Mouse (Mus musculus) heart, embryonic 16.5 days (tissue): ENCODE results near the gene Zbtb9. TPM values are rescaled to one million over a fixed set of nuclear protein-coding genes. Genes with fewer than 3 reads are reported as not detected.
A peak's percentile ranks its signal among the peaks of the same experiment; 100 is the strongest.

ENCODE experiments used
- ATAC-seq: fragments of 200-750 bp; cut with Nextera tagmentation; replicated peaks from 2 replicates; pipeline ENCODE4 v1.8.0; 2017; ENCODE audit warnings: moderate number of reproducible peaks; ENCODE audit not compliant: insufficient read depth, low FRiP score; ENCODE audit errors: extremely low read depth
- H3K27ac ChIP-seq: fragments of 300-500 bp; sonication (generic); 2 replicates; pipeline ENCODE4 v1.5.1; 2014; ENCODE audit warnings: mild to moderate bottlenecking, low read length, control low read depth, moderate library complexity
- H3K27me3 ChIP-seq: fragments of 300-500 bp; sonication (generic); 2 replicates; pipeline ENCODE4 v1.6.1; 2014; ENCODE audit warnings: low read length, mixed read lengths; ENCODE audit not compliant: control insufficient read depth, insufficient read depth
- H3K36me3 ChIP-seq: fragments of 300-500 bp; sonication (generic); 2 replicates; pipeline ENCODE4 v1.6.1; 2014; ENCODE audit not compliant: control insufficient read depth, insufficient read depth
- H3K4me1 ChIP-seq: fragments of 300-500 bp; sonication (generic); 2 replicates; pipeline ENCODE4 v1.6.1; 2014; ENCODE audit warnings: low read length, mixed read lengths; ENCODE audit not compliant: control insufficient read depth, insufficient read depth
- H3K4me2 ChIP-seq: fragments of 300-500 bp; sonication (generic); 2 replicates; pipeline ENCODE4 v1.6.1; 2014; ENCODE audit warnings: low read depth, mild to moderate bottlenecking, control low read depth, low read length
- H3K4me3 ChIP-seq: fragments of 300-500 bp; sonication (generic); 2 replicates; pipeline ENCODE4 v1.5.1; 2014; ENCODE audit warnings: mild to moderate bottlenecking, control low read depth, low read length
- H3K9ac ChIP-seq: fragments of 300-500 bp; sonication (generic); 2 replicates; pipeline ENCODE4 v1.6.1; 2014; ENCODE audit warnings: low read length, control low read depth
- H3K9me3 ChIP-seq: fragments of 300-500 bp; sonication (generic); replicated peaks from 2 replicates; pipeline ENCODE4 v1.6.1; 2016; ENCODE audit warnings: low read length; ENCODE audit not compliant: control insufficient read depth
- WGBS: fragments of 180-500 bp; shearing (Covaris S2); extraction: QIAGEN DNeasy Blood & Tissue Kit; methylation state at CpG from one replicate; pipeline ENCODE4 v1.1.7; 2014; 5-methylcytosine and 5-hydroxymethylcytosine counted together
- polyA plus RNA-seq: library from polyadenylated mRNA; unstranded; fragments of >200 nt; fragmentation: Nextera tagmentation; extraction: Ambion mirVana; gene quantifications from 2 replicates; pipeline ENCODE4 v1.2.1, GENCODE M21; 2015

Zbtb9 gene
- polyA plus RNA-seq, 1 experiment from 2014 or later: 12.0 TPM

DNA sequence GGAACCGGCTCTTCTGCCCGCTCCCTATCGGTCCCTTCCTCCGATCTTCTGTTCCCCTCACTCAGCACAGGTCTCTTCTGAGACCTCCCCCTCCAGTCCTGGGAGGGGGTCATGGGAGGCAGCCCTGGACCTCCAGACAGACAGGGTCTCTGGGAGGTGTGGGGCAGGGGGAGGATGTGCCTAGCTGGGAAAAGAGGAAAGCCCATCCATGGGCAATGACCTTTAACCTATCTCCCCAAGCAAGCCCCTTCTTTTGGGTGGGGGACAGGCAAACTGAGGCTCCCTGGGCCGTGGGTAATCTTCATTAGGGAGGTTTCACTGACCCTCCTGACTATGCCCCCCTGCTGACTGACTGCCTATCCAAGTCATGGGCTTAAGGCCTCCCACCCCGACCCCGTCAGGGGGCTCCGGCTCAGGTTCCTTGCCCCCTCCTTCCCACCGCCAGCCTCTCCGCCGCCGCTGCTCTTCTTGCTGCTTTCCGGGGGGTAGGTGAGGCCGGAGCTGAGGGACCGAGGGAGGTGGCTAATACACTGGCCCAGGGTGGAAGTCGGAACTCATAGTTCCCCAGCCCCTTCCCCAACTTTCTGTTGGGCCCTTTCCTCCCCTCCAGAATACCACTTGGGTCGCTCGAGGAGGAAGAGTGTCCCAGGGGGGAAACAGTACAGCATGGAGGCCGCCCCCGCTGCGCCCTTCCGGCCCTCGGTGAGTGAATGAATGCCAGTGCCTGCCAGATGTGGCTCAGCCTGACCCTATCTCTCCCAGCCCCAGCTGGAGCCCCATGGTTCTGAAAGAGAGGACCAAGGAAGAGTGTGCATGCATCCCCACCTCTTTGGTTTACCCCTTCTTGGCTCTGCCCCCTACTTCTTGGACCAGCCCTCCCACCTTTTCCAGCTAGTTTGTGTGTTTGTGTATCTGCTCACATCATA, 20.8 kb upstream of the Zbtb9 start:
- H3K4me1 ChIP-seq: peaks cover 47% of the 10 kb centered on the region
- no peaks in the 10 kb centered on the region for H3K9me3 ChIP-seq
- ATAC-seq: no peak
- WGBS: 22% methylated on average over 23 of the region's 23 CpGs
- H3K27me3 ChIP-seq: no peaks in the 10 kb centered on the region
- H3K4me3 ChIP-seq: peak overlapping the region; percentile 29
- no peak overlapping the region for H3K27ac ChIP-seq
- H3K9ac ChIP-seq: peak overlapping the region; percentile 50
- H3K36me3 ChIP-seq: 0 out of 2 replicates have a peak, but pooled peaks cover 3% of the 10 kb centered on the region
- H3K4me2 ChIP-seq: peak overlapping the region; percentile 59

DNA sequence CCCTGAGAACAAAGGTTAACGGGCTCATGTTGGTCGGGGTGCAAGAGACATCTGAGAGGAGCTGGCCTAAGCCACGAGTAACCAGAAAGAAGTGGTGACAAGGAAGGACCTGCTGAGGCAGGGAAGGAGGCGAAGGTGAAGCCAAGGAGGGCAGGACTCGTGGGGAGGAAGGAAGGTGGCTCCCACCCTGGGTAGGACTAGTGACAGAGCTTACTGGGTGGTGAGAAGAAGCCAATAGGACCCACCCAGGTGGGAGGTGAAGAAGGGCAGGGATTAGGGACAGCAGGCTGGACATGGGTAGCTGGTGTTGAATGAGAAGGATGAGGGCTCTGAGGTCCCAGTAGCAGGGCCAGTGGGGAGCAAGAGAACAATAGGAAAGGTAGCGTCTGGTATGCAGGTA, 19.8 kb upstream of the Zbtb9 start:
- ATAC-seq: no peak
- Histone ChIP-seq H3K4me3 (no peak overlapping the region), H3K27me3 (no peaks in the 10 kb centered on the region), H3K4me2 (peak overlapping the region; percentile 48), H3K9me3 (no peaks in the 10 kb centered on the region), H3K9ac (peak overlapping the region; percentile 50; the same call in 1 of the 2 replicates), H3K4me1 (peaks cover 43% of the 10 kb centered on the region), H3K36me3 (peaks cover 11% of the 10 kb centered on the region), H3K27ac (peak overlapping the region; percentile 87)
- 28% methylated on average over 6 of the region's 6 CpGs for WGBS

DNA sequence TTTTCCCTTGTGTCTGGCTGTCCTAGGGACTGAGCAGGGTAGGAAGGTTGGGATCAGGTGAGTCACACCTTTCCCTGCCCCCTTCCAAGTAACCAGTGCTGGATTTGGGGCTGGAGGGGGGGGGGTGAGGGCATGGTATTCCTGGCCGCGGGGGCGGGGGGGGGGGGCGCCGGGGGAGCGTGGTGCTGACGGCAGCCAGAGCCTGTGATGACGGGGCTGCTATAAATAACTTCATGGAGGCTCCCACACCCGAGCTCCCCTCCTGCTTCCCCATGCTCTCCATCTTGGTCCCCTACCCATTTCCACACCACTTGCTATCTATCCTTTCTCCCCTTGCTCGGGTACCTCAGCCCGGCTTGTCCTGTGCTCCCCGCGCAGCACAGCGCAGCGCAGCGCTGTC, 19.2 kb upstream of the Zbtb9 start:
- Histone ChIP-seq H3K4me2 (peak overlapping the region; percentile 48), H3K4me3 (peak overlapping the region; percentile 18), H3K27me3 (no peaks in the 10 kb centered on the region), H3K9ac (peak overlapping the region; percentile 50), H3K27ac (peak overlapping the region; percentile 87), H3K9me3 (no peaks in the 10 kb centered on the region), H3K36me3 (peaks cover 11% of the 10 kb centered on the region), H3K4me1 (peaks cover 43% of the 10 kb centered on the region)
- 7% methylated on average over 11 of the region's 16 CpGs for WGBS
- peak; percentile 37 for ATAC-seq

DNA sequence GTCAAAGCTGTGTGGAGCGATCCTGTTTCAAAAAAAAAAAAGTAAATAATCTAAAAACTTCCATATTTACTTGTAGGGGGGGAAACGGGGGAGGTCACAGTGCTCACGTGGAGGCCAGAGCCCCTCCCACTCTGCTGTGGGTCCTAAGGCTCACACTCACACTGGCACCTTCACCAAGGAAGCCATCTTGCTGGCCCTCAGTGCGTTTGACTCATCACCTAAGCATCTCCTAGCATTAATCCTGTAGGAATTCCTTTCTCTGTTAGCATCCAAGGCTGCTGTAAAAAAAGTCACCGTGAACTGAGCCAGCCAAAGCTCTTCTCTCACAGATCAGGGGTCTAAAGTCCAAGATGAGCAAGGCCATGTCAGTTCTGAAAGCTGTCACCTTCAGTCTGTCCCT, 16.7 kb upstream of the Zbtb9 start:
- no peak for ATAC-seq
- Histone ChIP-seq H3K9ac (no peak overlapping the region), H3K36me3 (peaks cover 18% of the 10 kb centered on the region), H3K27ac (no peak overlapping the region), H3K4me3 (no peak overlapping the region), H3K9me3 (no peaks in the 10 kb centered on the region), H3K4me1 (peaks cover 25% of the 10 kb centered on the region), H3K4me2 (no peak overlapping the region), H3K27me3 (no peaks in the 10 kb centered on the region)
- 66% methylated on average over 5 of the region's 5 CpGs for WGBS

DNA sequence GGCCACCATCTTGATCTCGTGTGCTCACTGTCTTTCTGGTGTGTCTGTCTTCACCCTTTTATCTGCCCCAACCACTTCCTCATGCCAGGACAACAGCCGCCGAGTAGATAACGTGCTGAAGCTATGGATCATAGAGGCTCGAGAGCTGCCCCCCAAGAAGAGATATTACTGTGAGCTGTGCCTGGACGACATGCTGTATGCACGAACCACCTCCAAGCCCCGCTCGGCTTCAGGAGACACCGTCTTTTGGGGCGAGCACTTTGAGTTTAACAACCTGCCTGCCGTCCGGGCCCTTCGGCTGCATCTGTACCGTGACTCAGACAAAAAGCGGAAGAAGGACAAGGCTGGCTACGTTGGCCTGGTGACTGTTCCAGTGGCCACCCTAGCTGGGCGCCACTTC, 16.1 kb upstream of the Zbtb9 start:
- WGBS: 67% methylated on average over 18 of the region's 18 CpGs
- peaks cover 21% of the 10 kb centered on the region for H3K36me3 ChIP-seq
- no peak overlapping the region for H3K4me3 ChIP-seq
- H3K4me2 ChIP-seq: no peak overlapping the region
- no peak overlapping the region for H3K27ac ChIP-seq
- no peaks in the 10 kb centered on the region for H3K9me3 ChIP-seq
- no peaks in the 10 kb centered on the region for H3K27me3 ChIP-seq
- no peak for ATAC-seq
- peaks cover 21% of the 10 kb centered on the region for H3K4me1 ChIP-seq
- H3K9ac ChIP-seq: no peak overlapping the region

DNA sequence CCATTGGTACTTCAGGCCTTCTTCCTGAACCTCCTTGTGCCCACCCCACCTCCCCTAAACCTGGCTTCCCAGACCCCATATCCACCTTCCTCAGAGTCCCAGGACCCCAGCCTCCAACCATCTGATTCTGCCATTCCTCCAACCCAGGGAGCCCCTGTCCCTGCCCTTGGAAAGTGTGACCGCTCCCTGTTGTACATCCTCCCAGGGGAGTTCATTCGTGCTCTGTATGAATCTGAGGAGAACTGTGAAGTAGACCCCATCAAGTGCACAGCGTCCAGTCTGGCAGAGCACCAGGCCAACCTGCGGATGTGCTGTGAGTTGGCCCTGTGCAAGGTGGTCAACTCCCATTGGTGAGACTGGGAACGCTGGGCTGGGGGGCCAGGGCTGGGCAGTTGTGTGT, 15.1 kb upstream of the Zbtb9 start:
- Histone ChIP-seq H3K4me2 (no peak overlapping the region), H3K4me1 (peaks cover 11% of the 10 kb centered on the region), H3K27me3 (no peaks in the 10 kb centered on the region), H3K36me3 (peaks cover 25% of the 10 kb centered on the region), H3K9ac (no peak overlapping the region), H3K9me3 (no peaks in the 10 kb centered on the region), H3K4me3 (no peak overlapping the region), H3K27ac (no peak overlapping the region)
- ATAC-seq: no peak
- 91% methylated on average over 5 of the region's 5 CpGs for WGBS

DNA sequence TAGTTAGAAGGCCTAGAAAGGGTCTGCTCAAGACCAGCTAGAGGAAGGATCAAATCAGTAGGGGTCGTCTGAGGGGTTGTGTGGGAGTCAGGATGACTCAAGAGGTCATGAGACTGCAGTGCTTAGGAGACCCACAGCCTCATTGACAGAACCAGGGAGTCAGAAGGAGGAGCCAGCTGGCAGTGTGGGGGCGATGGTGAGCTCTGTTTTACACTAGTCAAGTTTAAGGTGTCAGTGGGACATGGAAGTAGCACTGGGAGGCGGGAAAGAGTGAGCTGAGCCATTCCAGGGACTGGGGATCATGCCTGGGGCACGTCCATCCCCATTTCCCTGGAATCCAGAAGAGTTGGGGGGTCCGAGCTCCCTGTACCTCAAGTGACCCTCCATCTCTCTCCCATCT, 14.1 kb upstream of the Zbtb9 start:
- no peak overlapping the region for H3K4me2 ChIP-seq
- H3K9ac ChIP-seq: no peak overlapping the region
- H3K27me3 ChIP-seq: no peaks in the 10 kb centered on the region
- no peak overlapping the region for H3K27ac ChIP-seq
- no peaks in the 10 kb centered on the region for H3K9me3 ChIP-seq
- WGBS: 58% methylated on average over 5 of the region's 5 CpGs
- H3K36me3 ChIP-seq: peaks cover 25% of the 10 kb centered on the region
- no peak for ATAC-seq
- no peak overlapping the region for H3K4me3 ChIP-seq
- H3K4me1 ChIP-seq: peaks cover 2% of the 10 kb centered on the region

DNA sequence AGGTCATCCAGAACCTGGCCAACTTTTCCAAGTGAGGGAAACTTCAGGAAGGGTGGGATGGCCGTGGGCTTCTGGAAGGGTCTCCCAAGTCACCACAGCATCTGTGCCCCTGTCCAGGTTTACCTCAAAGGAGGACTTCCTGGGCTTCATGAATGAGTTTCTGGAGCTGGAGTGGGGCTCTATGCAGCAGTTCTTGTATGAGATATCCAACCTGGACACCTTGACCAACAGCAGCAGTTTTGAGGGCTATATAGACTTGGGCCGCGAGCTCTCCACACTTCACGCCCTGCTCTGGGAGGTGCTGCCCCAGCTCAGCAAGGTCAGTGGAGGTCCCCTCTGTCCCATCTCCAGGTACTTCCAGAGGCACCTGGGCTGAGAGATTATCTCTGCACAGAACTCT, 13.2 kb upstream of the Zbtb9 start:
- Histone ChIP-seq H3K4me2 (no peak overlapping the region), H3K36me3 (peaks cover 25% of the 10 kb centered on the region), H3K4me3 (no peak overlapping the region), H3K4me1 (no peaks in the 10 kb centered on the region), H3K27me3 (no peaks in the 10 kb centered on the region), H3K9me3 (no peaks in the 10 kb centered on the region), H3K27ac (no peak overlapping the region), H3K9ac (no peak overlapping the region)
- 91% methylated on average over 4 of the region's 4 CpGs for WGBS
- no peak for ATAC-seq

DNA sequence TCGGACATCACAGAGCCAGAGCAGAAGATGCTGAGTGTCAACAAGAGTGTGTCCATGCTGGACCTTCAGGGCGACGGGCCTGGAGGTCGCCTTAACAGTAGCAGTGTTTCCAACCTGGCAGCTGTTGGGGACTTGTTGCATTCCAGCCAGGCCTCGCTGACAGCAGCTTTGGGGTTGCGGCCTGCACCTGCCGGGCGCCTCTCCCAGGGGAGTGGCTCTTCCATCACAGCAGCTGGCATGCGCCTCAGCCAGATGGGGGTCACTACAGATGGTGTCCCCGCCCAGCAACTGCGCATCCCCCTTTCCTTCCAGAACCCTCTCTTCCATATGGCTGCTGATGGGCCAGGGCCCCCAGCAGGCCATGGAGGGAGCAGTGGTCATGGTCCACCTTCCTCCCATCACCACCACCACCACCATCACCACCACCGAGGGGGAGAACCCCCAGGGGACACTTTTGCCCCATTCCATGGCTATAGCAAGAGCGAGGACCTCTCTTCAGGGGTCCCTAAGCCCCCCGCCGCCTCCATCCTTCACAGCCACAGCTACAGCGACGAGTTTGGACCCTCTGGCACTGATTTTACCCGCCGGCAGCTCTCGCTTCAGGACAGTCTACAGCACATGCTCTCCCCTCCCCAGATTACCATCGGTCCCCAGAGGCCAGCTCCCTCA, 11.3 kb upstream of the Zbtb9 start:
- Histone ChIP-seq H3K27ac (no peak overlapping the region), H3K27me3 (no peaks in the 10 kb centered on the region), H3K4me3 (no peak overlapping the region), H3K9ac (no peak overlapping the region), H3K4me1 (no peaks in the 10 kb centered on the region), H3K4me2 (no peak overlapping the region), H3K36me3 (peaks cover 25% of the 10 kb centered on the region), H3K9me3 (no peaks in the 10 kb centered on the region)
- no peak for ATAC-seq
- 87% methylated on average over 21 of the region's 21 CpGs for WGBS
